Mouse (Mus musculus): ENCODE results near the gene Tbc1d21. TPM values are rescaled to one million over a fixed set of nuclear protein-coding genes. Genes with fewer than 3 reads are reported as not detected.

Tbc1d21 gene
- polyA plus RNA-seq (2012; ENCODE audit: insufficient read depth, low replicate concordance) = not detected in 2 replicates

- Histone ChIP-seq H3K9me3 (peaks cover 7% of the 10 kb centered on the region), H3K27me3 (replicated peaks) (peaks cover 56% of the 10 kb centered on the region), H3K4me1 (no peaks in the 10 kb centered on the region), H3K4me3 (replicated peaks) (no peak within 1 kb of the TSS), H3K36me3 (replicated peaks; ENCODE audit: low read length) (no peaks in the 10 kb centered on the region)
- TF ChIP-seq FLI1 (IDR thresholded peaks at IDR 0.05; ENCODE audit: low read length) (no peak), GATA1 (IDR thresholded peaks at IDR 0.05; ENCODE audit: borderline replicate concordance, low read length) (no peak)
Observed at GRCm38 (mm10) chr9:58370355-58370754, at the start of gene Tbc1d21. Gene Tbc1d21 (minus strand): TSS chr9:58370455.

GRCm38 (mm10) chr9:58411556-58411955 lies 41.3 kb upstream of the Tbc1d21 start:
- H3K4me3 ChIP-seq (replicated peaks) = no peak overlapping the region
- no peaks in the 10 kb centered on the region for H3K36me3 ChIP-seq (replicated peaks; ENCODE audit: low read length)
- TF ChIP-seq GATA1 (IDR thresholded peaks at IDR 0.05; ENCODE audit: borderline replicate concordance, low read length) (no peak), FLI1 (IDR thresholded peaks at IDR 0.05; ENCODE audit: low read length) (no peak)
- H3K4me1 ChIP-seq = no peaks in the 10 kb centered on the region
- H3K9me3 ChIP-seq = no peaks in the 10 kb centered on the region
- peaks cover 76% of the 10 kb centered on the region for H3K27me3 ChIP-seq (replicated peaks)

- TF ChIP-seq GATA1 (IDR thresholded peaks at IDR 0.05; ENCODE audit: borderline replicate concordance, low read length) (no peak), FLI1 (IDR thresholded peaks at IDR 0.05; ENCODE audit: low read length) (no peak)
- Histone ChIP-seq H3K4me3 (replicated peaks) (no peak overlapping the region), H3K27me3 (replicated peaks) (peaks cover 77% of the 10 kb centered on the region), H3K36me3 (replicated peaks; ENCODE audit: low read length) (no peaks in the 10 kb centered on the region), H3K9me3 (no peaks in the 10 kb centered on the region), H3K4me1 (no peaks in the 10 kb centered on the region)
Observed at GRCm38 (mm10) chr9:58410057-58410735, 39.9 kb upstream of the Tbc1d21 start.

GRCm38 (mm10) chr9:58409247-58409646 lies 39.0 kb upstream of the Tbc1d21 start:
- Histone ChIP-seq H3K27me3 (replicated peaks) (peaks cover 76% of the 10 kb centered on the region), H3K4me3 (replicated peaks) (no peak overlapping the region), H3K9me3 (no peaks in the 10 kb centered on the region), H3K36me3 (replicated peaks; ENCODE audit: low read length) (no peaks in the 10 kb centered on the region), H3K4me1 (no peaks in the 10 kb centered on the region)
- TF ChIP-seq FLI1 (IDR thresholded peaks at IDR 0.05; ENCODE audit: low read length) (no peak), GATA1 (IDR thresholded peaks at IDR 0.05; ENCODE audit: borderline replicate concordance, low read length) (no peak)

GRCm38 (mm10) chr9:58404412-58404811 lies 34.2 kb upstream of the Tbc1d21 start:
- Histone ChIP-seq H3K27me3 (replicated peaks) (peaks cover 70% of the 10 kb centered on the region), H3K36me3 (replicated peaks; ENCODE audit: low read length) (no peaks in the 10 kb centered on the region), H3K4me3 (replicated peaks) (no peak overlapping the region), H3K4me1 (no peaks in the 10 kb centered on the region), H3K9me3 (no peaks in the 10 kb centered on the region)
- TF ChIP-seq FLI1 (IDR thresholded peaks at IDR 0.05; ENCODE audit: low read length) (no peak), GATA1 (IDR thresholded peaks at IDR 0.05; ENCODE audit: borderline replicate concordance, low read length) (no peak)

GRCm38 (mm10) chr9:58401371-58402082 lies 31.3 kb upstream of the Tbc1d21 start:
- no peaks in the 10 kb centered on the region for H3K36me3 ChIP-seq (replicated peaks; ENCODE audit: low read length)
- TF ChIP-seq GATA1 (IDR thresholded peaks at IDR 0.05; ENCODE audit: borderline replicate concordance, low read length) = no peak
- no peak for TF ChIP-seq FLI1 (IDR thresholded peaks at IDR 0.05; ENCODE audit: low read length)
- H3K4me1 ChIP-seq = no peaks in the 10 kb centered on the region
- H3K27me3 ChIP-seq (replicated peaks) = peaks cover 54% of the 10 kb centered on the region
- no peaks in the 10 kb centered on the region for H3K9me3 ChIP-seq
- H3K4me3 ChIP-seq (replicated peaks) = no peak overlapping the region

GRCm38 (mm10) chr9:58399609-58400008 lies 29.4 kb upstream of the Tbc1d21 start:
- Histone ChIP-seq H3K4me1 (no peaks in the 10 kb centered on the region), H3K36me3 (replicated peaks; ENCODE audit: low read length) (no peaks in the 10 kb centered on the region), H3K9me3 (no peaks in the 10 kb centered on the region), H3K27me3 (replicated peaks) (peaks cover 49% of the 10 kb centered on the region), H3K4me3 (replicated peaks) (no peak overlapping the region)
- TF ChIP-seq FLI1 (IDR thresholded peaks at IDR 0.05; ENCODE audit: low read length) = no peak
- no peak for TF ChIP-seq GATA1 (IDR thresholded peaks at IDR 0.05; ENCODE audit: borderline replicate concordance, low read length)

GRCm38 (mm10) chr9:58394605-58395004 lies 24.4 kb upstream of the Tbc1d21 start:
- no peaks in the 10 kb centered on the region for H3K36me3 ChIP-seq (replicated peaks; ENCODE audit: low read length)
- peaks cover 53% of the 10 kb centered on the region for H3K27me3 ChIP-seq (replicated peaks)
- no peak overlapping the region for H3K4me3 ChIP-seq (replicated peaks)
- TF ChIP-seq GATA1 (IDR thresholded peaks at IDR 0.05; ENCODE audit: borderline replicate concordance, low read length) (no peak), FLI1 (IDR thresholded peaks at IDR 0.05; ENCODE audit: low read length) (no peak)
- H3K4me1 ChIP-seq = peaks cover 5% of the 10 kb centered on the region; the same call in 1 of the 2 replicates
- H3K9me3 ChIP-seq = no peaks in the 10 kb centered on the region

GRCm38 (mm10) chr9:58393875-58394274 lies 23.6 kb upstream of the Tbc1d21 start:
- no peaks in the 10 kb centered on the region for H3K36me3 ChIP-seq (replicated peaks; ENCODE audit: low read length)
- no peak overlapping the region for H3K4me3 ChIP-seq (replicated peaks)
- peaks cover 5% of the 10 kb centered on the region; the same call in 1 of the 2 replicates for H3K4me1 ChIP-seq
- no peaks in the 10 kb centered on the region for H3K9me3 ChIP-seq
- H3K27me3 ChIP-seq (replicated peaks) = peaks cover 55% of the 10 kb centered on the region
- no peak for TF ChIP-seq FLI1 (IDR thresholded peaks at IDR 0.05; ENCODE audit: low read length)
- TF ChIP-seq GATA1 (IDR thresholded peaks at IDR 0.05; ENCODE audit: borderline replicate concordance, low read length) = no peak

- Histone ChIP-seq H3K36me3 (replicated peaks; ENCODE audit: low read length) (no peaks in the 10 kb centered on the region), H3K4me3 (replicated peaks) (no peak overlapping the region), H3K9me3 (peaks cover 8% of the 10 kb centered on the region), H3K27me3 (replicated peaks) (peaks cover 40% of the 10 kb centered on the region), H3K4me1 (peaks cover 5% of the 10 kb centered on the region; the same call in 1 of the 2 replicates)
- TF ChIP-seq FLI1 (IDR thresholded peaks at IDR 0.05; ENCODE audit: low read length) (no peak), GATA1 (IDR thresholded peaks at IDR 0.05; ENCODE audit: borderline replicate concordance, low read length) (no peak)
Observed at GRCm38 (mm10) chr9:58388381-58388780, 18.1 kb upstream of the Tbc1d21 start.
